Mouse (Mus musculus) cerebellum, adult 8-10 months (tissue): Measurements from ENCODE around the gene Celf5.

Source experiments
- DNase-seq: peaks from one replicate; pipeline ENCODE4 v3.0.0; 2022

Celf5 gene

DNA sequence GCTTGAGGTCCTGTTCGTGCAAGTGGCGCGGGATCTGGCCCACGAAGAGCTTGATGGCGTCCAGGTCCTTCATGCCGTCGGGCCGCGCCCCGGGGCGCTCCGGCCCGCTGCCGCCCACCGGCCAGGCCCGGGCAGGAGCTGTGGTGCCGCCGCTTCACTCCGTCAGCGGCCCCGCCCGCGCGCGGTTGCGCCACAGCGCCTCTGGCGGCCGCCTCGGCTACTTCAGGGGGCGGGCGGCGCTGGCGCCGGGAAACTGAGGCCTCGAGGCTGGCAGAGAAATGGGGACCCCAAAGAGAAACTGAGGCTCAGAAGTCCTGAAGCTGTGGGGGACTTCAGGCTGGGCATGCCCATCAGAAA lies at the start of gene Celf5:
TSS of gene Celf5 (minus strand) at position 177 of the 357 bp plus-strand sequence.
- peak; percentile 80 for DNase-seq

DNA sequence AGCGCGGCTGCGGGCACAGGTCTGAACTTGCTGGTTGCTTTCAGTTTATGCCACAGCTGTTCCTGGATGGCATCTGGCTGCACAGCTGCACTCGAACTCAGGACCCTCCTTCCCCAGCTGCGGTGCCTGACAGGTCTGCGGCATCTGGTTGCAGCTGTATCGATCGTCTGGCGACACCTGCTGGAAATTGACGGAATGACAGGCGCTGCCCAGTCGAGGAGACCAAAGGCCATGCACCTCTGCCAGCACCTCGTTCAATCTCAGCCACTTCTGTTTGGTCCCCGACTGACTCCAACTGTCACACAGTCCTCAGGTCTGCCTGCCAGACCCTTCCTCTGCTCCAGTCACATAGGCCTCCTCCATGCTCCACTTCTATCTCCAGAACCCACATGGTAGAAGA lies 44.3 kb upstream of the Celf5 start:
- DNase-seq, result peak; percentile 68

DNA sequence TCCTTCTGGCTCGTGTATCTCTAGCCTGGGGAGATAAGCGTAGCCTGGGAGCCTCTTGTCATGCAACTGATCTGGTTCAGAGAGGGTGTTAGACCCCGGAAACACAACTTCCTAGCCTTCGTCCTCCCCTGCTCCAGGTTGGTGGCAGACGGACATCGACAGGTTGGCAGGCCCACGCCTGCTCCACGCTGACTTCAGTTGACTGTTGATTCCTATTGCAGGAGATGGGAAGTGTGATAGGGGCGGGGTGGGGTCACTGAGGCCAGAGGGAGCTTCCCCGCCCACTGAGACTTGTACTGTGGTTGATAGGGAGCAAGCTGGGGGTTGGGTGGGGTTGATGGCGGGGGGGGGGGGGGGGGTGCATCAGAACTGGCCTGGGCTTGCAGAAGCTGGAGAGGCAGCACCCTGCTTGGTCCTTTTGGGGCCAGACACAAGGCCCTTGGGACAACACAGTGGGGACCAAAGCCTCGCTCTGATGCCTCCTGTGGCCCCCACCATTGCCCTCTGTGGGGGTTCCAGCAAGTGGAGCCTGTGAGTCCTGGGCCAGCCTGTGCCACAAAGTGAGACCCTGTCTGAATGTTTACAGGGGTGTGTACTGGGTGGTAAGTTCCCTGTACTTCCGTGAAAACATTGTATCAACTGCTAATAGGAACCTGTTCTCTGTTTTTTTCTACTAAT lies 42.6 kb upstream of the Celf5 start:
- no peak for DNase-seq

DNA sequence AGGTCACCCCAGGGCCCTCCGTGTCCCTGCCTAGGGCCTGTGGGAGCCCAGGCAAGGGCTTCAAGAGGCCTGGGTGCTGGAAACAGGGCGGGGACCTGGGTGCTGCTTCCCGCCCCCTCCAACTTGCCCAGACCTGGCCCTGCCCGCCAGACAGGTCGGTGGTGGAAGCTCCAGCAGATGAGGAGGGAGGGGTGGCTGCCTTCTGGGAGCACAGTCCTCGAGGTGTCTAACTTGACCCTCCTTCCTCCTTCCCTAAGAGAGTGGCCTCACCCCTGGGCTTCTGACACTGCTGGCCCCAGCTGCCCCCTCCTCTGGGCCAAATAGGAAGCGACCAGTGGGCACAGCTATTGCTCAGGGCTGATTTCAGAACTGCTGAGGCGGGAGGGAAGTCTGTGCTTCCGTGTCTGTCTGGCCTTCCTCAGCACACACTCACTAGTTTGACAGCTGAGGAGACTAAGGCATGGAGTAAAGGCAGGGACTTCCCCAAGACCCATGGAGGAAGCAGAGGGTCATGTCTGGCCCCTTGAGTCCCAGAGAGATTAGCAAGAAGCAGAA lies 41.6 kb upstream of the Celf5 start, which contains the start of gene Gna15:
TSS of gene Gna15 (minus strand) at position 175 of the 555 bp plus-strand sequence.
- DNase-seq, result no peak

DNA sequence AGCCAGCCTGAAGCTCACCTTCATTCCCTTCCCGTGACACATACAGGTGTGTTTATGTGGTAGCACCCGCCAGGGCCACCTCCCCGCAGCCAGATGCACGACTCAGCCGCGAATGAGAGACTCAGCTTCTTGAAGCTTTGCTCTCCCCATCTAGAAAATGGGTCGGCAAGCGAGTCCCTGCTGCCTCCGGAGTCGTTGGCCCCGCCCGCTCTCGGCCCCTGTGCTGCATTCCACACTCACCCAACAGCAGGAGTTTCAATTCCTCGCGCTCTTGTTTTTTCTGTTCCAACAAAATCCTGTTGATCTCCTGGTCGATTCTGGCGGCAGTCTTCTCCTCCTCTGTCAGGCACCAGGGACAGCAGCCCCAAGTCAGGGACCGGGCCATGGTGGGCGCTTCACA lies 41.1 kb upstream of the Celf5 start:
- DNase-seq, result no peak

DNA sequence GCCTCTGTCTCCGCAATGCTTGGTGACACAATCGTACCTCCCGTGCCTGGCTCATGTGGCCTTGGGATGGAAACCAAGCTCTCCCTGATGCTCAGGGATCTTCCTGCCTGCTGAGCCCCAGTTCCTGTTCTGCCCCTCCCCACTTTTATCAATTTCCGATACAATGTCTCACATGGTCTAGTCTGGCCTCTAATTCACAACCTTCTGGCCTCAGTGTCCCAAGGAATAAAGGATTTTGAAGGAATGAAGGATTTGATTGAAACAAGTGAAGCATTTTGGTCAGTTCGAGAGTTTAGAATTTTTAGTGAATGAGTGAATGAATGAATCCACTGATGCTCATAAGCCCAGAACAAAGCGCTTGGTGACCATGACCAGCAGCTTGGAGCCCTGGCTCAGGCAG lies 40.6 kb upstream of the Celf5 start:
- no peak for DNase-seq

DNA sequence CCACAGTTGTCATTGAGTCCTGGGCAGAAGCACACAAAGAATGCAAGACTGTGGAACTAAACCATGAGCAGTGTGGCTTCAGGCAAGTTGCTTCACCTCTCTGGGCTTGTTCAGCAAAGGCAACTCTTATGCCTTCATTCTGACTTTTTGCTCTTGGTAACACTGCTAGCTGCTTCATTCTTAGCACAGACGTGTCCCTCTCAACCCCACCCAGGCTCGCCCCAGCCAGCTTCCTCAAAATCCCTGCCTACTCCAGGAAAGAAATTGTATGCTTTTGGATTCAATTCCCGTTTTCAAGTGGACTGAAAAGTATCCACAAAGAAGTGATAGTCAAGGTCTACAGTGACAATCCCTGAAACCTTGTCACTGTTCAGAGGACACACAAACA lies 37.5 kb upstream of the Celf5 start:
- DNase-seq, result no peak

DNA sequence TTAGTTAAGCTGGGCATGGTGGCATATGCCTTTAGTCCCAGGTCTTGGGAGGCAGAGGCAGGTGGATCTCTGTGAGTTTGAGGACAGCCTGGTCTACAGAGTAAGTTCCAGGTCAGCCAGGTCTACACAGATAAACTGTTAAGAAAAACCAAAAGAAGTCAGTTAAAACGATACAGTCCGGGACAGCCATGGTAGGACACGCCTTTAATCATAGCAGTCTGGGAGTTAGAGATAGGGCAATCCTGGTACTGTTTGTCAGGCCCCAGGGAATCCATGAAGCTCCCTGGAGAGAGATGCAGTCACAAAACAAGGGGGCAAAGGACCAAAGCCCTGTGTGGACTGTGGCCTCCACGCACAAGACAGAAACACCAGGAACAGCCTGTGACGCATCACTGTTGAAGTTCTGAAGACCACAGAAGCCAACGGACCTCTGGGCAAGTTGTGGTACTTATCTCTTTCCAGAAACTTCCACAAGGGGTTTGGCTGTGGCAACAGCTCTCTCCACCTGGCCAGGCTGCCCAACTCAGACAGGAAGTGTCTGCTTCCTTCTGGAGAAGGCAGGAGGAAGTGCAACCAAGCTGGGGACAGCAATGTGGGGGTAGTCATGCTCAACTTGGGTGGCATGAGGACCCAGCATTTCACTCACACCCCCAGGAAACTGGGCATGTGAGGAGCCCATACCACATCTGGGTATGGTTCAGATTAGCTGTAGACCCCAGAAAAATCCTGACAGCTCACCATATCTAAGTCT lies 36.9 kb upstream of the Celf5 start:
- no peak for DNase-seq

DNA sequence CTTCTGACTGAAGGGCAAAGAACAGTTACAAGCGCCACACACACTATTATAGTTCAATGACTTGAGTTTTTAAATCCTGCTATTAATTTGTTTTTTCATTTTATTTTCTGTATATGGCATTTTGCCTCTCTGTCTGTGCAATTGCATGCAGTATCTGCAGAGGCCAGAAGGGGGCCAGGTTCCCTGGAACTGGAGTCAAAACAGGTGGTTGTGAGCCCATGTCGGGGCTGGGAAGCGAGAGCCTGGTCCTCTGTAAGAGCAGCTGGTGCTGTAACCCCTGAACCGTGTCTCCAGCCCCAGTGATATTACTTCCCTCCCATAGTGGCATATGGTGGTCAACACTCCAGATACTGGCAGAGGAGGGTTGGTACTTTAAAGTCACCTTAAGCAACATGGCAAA lies 36.0 kb upstream of the Celf5 start:
- peak; percentile 56 for DNase-seq

DNA sequence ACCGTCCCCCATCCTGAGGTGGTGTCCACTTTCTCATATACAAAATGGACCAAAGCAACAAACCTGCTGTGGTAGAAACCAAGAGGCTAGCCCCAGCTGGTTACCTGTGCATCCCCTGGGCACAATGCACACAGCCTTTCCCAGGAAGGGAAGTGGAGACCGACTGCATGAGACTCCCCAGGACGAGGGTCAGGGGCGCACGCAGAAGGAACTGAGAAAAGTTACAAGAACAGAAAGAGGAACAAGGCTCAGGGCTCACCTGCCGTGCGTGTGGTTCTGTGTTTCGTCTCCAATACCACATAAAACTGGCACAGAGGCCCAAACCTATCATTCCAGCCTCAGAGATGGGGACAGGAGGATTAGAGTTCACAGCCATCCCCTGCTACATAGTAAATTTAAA lies 34.7 kb upstream of the Celf5 start:
- DNase-seq, result no peak

DNA sequence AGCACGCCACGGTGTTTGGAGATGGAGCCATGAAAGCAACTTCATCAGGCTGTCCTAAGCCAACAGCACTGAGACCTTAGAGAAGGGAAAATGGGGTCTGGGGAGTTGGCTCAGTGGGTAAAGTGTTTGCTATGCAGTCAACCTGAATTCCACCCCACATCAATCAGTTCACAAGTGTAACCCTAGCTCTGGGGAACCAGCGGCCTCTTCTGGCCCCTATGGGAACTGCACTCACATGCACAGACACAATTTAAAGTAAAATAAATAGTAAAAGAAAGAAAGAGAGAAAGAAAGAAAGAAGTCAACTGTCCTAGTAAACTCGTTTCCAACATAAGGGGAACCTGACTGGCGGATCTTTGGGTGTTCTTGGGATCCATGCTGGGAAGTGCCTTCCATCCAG lies 31.3 kb upstream of the Celf5 start:
- no peak for DNase-seq

DNA sequence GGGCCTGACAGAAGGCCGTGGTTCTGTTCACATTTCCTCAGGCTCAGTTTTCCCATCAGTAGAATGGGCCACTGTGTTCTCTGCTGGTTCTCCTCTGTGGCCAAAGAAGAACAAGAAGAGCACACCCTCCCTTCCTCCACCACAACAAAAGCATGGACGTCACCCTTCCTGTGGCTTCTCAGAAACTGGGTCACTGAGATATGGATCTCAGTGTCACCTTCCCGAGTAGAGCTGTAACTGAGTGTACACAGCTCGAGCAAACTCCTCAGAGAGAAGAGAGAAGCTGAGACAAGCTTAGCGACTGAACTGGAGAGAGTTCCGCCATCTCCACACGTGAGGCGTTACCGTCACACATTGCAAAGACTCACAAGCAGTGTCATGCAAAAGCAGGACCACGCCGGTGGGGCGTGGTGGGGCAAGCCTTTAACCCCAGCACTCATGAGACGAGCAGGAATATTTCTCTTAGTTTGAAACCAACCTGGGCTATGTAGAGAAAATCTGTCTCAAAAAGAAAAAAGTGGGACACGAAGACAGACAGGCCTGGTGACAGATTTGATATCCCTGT lies 27.8 kb upstream of the Celf5 start:
- no peak for DNase-seq

DNA sequence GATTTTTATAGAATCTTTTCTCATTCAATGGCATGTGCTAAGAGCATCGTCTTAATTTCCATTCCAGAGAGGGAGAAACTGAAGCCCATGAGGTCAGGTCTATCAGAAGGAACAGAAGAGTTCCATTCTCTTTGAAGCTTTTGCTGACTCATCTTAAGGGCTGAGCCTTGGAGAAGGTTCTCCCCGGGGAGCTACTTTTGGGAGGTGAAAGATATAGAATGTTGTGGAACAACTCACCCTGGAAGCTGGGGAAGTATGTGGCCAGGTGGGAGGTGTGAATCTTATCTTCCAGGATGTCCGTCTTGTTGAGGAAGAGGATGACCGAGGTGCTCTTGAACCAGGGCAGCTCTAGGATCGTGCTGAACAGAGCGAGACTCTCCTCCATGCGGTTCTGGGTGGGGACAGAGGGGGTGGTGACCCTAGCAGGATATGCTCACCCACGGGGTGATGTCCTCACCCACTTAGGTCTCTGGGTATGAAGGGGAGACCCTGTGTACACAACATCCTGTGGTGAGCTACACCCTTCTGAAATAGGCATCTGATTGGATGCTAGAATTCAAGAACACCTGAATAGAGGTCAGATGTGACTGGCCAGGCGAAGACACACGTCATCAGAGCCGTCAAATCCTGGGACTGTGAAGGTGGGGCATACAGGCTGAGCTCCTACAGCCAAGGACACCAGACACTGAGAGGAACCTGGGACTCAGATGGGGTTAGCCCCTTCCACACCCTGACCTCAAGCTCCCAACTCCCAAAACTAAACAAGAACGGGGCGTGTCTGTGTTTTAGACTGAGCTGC lies 25.4 kb upstream of the Celf5 start:
- DNase-seq, result no peak

DNA sequence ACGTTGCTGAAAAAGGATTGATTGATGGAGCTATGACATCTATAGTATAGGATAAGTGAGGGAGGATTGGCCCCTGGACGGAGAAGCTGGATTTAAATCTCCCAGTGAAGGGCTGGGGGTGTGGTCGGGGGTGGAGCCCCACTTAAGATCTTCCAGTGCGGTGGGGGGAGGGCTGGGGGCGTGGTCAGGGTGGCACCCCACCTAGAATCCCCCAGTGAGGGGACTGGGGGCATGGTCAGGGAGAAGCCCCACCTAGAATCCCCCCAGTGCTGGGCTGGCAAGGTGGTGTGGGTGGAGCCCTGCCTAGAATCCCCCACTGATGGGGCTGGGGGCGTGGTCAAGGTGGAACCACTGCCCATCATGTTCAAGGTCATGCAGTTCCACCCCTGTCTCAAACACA lies 24.6 kb upstream of the Celf5 start:
- DNase-seq, result no peak

DNA sequence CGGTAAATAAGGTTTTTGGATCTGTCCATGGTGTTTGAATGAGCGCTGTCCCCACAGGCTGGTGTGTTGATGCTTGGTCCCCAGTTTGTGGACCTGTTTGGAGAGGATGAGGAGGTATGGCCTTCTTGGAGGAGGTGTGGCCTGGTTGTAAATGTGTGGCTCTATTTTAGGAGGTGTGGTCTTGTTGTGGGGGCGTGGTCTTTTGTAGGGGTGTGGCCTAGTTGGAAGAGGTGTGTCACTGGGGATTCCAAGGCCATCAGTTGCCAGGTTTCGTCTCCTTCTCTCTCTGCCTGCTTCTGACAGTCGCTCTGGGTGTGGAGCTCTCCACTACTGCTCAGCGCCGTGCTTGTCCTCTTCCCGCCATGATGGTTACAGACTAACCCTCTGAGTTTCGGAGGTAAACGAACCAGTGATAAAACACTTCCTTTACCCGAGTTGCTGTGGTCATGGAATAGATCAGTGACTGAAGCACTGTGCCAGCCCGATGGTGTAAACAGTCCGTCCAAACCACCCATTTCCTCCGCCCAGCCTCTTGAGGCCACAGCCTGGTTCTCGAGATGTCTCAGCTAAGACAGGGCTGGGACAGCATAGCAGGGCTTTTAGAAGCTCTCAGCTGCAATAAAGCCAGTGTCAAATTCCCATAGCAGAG lies 22.6 kb upstream of the Celf5 start:
- DNase-seq, result no peak

DNA sequence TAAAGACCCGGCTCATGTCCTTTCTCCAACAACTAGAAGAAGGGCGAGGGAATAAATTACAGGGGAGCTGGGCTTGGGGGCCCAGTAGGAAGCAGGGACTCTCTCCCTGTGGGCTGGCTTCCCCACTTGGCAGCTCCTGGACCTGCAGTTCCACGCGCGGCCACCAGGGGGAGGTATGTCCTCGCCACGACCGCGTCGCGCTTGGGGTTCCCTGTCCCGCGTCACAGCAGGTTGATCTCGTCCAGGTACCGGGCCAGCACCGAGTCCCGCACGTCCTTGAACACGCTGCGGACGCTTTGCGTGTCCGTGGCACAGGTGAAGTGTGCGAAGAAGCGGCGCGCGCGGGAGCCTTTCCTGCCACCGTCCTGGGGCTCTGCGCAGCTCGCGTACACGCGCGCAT lies 20.1 kb upstream of the Celf5 start:
- peak; percentile 96 for DNase-seq

DNA sequence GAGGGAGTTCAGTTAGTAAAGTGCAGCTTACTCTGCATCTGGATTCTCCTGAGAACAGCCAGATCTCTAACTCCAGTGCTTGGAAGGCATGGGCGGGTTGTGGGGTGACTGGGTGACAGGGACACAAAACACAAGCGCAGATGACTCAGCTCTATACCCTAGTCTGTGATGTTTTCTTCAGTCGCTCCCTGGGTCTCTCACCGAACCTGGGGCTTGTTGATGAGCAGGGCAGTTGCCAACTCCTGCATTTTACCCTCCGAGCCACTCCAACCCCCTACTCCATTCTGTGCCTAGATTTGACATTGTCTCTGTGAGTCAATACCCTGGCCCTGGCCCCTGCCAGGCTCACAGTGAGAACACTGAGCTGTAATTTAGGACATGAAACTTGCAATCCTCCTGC lies 19.4 kb upstream of the Celf5 start:
- no peak for DNase-seq

DNA sequence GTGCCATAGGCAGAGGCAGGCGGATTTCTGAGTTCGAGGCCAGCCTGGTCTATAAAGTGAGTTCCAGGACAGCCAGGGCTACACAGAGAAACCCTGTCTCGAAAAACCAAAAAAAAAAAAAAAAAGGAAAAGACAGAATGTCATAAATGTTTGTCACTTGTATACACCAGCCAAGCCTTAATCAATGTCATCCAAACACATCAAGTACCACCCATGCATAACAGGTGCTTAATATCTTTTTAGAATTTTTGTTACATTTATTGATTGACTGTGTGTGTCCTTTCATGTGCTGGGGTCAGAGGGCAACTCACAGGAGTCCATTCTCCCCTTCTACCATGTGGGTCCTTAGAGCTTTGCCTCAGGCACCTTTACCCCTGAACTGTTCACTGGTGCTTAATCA lies 17.5 kb upstream of the Celf5 start, which contains the start of gene S1pr4:
TSS of gene S1pr4 (minus strand) at position 101 of the 400 bp plus-strand sequence.
- no peak for DNase-seq

DNA sequence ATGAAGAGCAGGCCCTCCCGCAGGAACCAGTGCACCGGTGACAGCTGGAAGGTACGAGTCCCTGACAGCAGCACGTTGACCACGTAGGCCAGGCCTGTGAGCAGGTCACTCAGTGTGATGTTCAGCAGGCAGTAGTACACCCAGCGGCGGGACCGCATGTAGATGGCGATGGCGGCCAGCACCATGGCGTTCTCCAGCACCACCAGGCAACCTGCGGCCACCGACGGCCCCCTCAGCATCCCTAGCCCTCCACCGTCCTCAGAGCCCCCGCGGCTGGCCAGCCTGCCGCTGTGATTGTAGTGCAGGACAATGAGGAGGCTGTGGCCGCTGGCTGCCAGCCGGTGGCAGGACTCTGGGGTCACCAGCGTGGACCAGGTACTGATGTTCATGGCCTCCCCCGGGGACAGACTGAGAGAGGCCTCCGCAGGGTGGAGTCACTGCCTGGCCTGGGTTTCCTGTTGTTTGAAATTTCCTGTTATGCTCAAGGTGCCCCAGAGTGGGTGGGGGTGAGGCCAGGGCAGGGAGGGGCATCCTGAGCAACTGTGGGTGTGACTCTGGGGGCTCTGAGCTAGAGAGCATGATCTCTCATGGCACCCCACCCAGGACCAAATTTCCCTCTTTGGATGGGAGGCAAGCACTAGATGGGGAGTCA lies 16.9 kb upstream of the Celf5 start:
- no peak for DNase-seq

DNA sequence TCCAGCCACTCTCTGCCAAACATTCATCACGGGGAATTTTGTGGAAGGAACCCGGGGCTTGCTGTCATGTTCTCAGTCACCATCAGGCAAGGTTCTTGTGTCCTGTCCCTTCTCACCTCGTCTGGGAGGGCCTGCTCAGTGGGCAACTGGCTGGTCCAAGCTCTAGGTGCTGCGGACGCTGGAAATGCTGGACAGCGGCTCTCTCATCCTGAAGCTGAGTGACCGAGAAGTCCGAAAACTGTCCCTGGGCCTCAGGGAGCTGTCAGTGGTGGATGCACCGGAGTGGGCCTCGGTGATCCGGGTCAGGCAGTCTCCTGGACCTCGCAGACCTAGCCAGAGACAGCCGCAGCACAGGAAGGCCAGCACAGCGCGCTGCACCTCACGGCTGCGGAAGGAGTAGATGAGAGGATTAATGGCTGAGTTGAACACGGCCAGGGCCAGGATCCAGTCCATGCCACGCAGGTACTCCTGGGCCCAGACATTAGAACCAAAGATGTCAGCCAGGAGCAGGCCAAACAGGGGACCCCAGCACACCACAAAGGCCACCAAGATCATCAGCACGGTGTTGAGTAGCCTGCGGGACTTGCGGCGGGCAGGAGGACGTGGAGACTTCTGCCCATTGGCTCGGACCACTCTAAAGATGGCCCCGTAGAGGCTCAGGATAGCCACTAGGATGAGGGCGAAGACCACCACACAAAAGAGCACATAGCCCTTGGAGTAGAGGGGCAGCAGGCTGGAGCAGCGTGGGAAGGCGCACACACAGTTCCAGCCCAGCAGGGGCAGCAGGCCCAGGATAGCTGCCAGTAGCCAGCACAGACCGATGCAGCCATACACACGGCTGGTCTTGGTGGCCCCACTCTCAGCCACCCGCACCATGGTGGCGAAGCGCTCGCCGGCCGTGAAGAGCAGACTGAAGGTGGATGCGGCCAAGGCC lies 16.1 kb upstream of the Celf5 start:
- peak; percentile 32 for DNase-seq
